ENCODE assay signal across 23 mouse cellular contexts in genomic region chr9:57724701-57725100, GRCm38 (mm10). TPM values are rescaled to one million over a fixed set of nuclear protein-coding genes. Genes with fewer than 3 reads are reported as not detected.
"Had no signal": no experiment of that assay in that cellular context is flagged by ENCODE, and none has a peak within 500 bp of the region (broad histone marks: within the 10 kb centered on the region; RNA-seq: fewer than 3 reads in every experiment).

No protein-coding gene starts in this region.

- H3K4me2 ChIP-seq: neural tube, embryonic 13.5 days; neural tube, embryonic 15.5 days; stomach, embryonic 15.5 days had no signal

- H3K27me3 ChIP-seq: neural tube, embryonic 13.5 days; neural tube, embryonic 15.5 days; stomach, embryonic 15.5 days had no signal

- H3K4me3 ChIP-seq: neural tube, embryonic 13.5 days; neural tube, embryonic 15.5 days; stomach, embryonic 15.5 days had no signal

- H3K27ac ChIP-seq: neural tube, embryonic 13.5 days; neural tube, embryonic 15.5 days; stomach, embryonic 15.5 days; stomach, postnatal 0 days had no signal

- H3K9me3 ChIP-seq: neural tube, embryonic 13.5 days; neural tube, embryonic 15.5 days; stomach, embryonic 15.5 days had no signal

- H3K9ac ChIP-seq: neural tube, embryonic 13.5 days; neural tube, embryonic 15.5 days; stomach, embryonic 15.5 days had no signal

- H3K4me1 ChIP-seq: stomach, embryonic 15.5 days had no signal

- DNase-seq: retina, postnatal 1 day; right cerebral cortex, adult 18-20 months; right cerebral cortex, postnatal 14 days; right cerebral cortex, postnatal 25 days; right cerebral cortex, postnatal 4 days; spleen, adult 18-20 months; thymus, adult 18-20 months; thymus, adult 2 months; thymus, postnatal 14 days; thymus, postnatal 25 days; thymus, postnatal 36 days; thymus, postnatal 4 days had no signal

RNA-seq across cellular contexts. Expression of gene Cyp1a1, which starts 37.0 kb away (rescaled TPM):
- total RNA-seq: neutrophil, adult 5-6 weeks had no signal
- polyA plus RNA-seq: stomach, embryonic 14.5 days; stomach, embryonic 15.5 days had no signal

RNA-seq across cellular contexts. Expression of gene Cyp1a2, which starts 41.2 kb away (rescaled TPM):
- total RNA-seq: neutrophil, adult 5-6 weeks had no signal
- polyA plus RNA-seq: neural tube, embryonic 13.5 days; neural tube, embryonic 14.5 days; neural tube, embryonic 15.5 days; small intestine, adult 2 months; spleen, adult 2 months; stomach, embryonic 14.5 days; stomach, embryonic 15.5 days; stomach, embryonic 16.5 days; stomach, postnatal 0 days; urinary bladder, adult 2 months had no signal
